Mouse (Mus musculus): ENCODE data around the gene Socs7.

GRCm38 (mm10) chr11:97432983-97433539 lies 70.7 kb downstream of the Socs7 start:
- TF ChIP-seq CTCF (IDR thresholded peaks at IDR 0.05; ENCODE audit: extremely low read depth, insufficient read length, insufficient replicate concordance, low read depth, low read length) (no peak), POLR2A (IDR thresholded peaks at IDR 0.05; ENCODE audit: low read depth, low read length) (no peak)
